Mouse (Mus musculus) frontal cortex, adult 2 months (tissue): ENCODE data around the gene Kdm4a. TPM values are rescaled to one million over a fixed set of nuclear protein-coding genes. Genes with fewer than 3 reads are reported as not detected.

ENCODE experiments used
- DNase-seq, 2 experiments: peaks; one replicate each; pipeline ENCODE4 v3.0.0; 2022; ENCODE audit warnings: low spot score in 1 of 2; ENCODE audit errors: extremely low spot score in 1 of 2
- polyA plus RNA-seq: library from polyadenylated mRNA; depleted of rRNA; stranded (reverse); fragments of >200 nt; gene quantifications from 2 replicates; pipeline ENCODE4 v1.2.3, GENCODE M21; 2012

The Kdm4a gene
- polyA plus RNA-seq, 1 experiment = 50.0 TPM

DNA sequence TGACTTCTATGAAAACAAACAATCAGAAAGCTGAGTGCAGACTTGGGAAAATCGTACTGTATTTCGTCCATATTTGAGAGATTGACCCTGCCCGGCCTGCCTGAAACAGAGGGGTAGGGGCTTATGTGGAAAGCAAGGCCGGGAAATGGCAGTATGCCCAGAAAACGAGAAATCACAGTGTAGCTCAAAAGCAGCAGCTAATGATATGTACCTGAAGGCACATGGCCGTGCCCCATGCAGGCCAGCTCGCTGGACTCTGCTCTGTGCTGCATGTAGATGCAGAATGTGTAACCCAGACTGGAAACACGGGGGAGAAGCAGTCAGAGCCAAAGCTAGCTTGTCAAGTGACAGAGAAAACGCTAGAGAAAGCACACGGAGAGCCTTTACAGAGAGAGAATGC lies 57.8 kb downstream of the Kdm4a start:
- no peak for DNase-seq

DNA sequence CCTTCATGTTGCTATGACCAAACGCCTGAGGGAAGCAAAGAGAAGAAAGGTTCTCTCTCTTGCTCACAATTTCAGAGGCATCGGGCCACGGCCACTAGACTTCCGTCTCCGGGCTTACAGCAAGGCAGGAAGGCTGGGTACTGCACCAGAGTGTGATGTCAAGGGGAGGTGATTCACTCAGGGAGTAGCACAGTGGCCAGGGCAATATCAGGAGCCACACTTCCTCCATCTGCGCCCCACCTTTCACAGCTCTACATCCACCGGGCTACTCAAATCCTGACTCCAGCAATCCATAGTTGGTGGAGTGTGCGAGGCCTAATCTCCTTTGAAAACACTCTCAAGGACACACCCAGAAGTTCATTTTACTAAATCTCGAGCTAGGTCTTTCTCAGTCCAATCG lies 62.3 kb downstream of the Kdm4a start:
- no peak for DNase-seq

DNA sequence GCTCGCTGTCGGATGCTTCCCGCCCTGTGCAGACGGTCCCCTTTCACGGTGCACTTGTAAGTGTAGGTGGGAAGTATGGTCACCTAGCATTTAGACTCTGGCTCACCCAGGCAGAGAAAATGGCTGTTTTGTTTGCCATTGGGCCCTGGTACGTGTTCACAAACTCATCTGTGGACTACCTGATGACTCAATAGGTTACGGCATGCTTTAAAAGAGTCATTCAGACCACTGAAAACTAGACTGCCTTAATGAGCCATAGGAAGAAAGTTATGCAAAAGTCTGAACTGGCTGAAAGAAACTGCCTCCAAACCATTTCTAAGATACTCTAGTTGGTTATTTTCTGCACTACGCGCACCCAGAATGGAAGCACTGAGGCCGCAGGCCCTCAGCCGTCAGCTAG lies 63.7 kb downstream of the Kdm4a start:
- no peak for DNase-seq

DNA sequence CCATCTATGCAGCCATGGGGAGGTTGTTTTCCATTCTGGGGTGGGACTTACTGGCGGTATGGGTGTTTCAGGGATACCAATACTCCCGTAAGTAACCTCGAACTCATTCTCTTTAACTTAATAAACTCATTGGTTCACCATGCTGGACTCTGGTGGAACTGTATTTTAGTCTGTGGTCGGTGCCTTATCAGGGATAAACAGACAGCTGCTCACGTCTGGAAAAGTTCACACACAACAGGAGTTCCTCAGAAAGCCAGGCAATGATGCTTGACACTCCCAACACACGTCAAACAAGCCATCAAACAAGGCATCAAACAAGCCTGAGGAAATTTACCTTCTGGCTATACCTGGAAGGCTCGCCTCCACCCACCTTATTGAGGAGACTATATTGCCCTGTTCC lies 64.7 kb downstream of the Kdm4a start:
- no peak for DNase-seq

DNA sequence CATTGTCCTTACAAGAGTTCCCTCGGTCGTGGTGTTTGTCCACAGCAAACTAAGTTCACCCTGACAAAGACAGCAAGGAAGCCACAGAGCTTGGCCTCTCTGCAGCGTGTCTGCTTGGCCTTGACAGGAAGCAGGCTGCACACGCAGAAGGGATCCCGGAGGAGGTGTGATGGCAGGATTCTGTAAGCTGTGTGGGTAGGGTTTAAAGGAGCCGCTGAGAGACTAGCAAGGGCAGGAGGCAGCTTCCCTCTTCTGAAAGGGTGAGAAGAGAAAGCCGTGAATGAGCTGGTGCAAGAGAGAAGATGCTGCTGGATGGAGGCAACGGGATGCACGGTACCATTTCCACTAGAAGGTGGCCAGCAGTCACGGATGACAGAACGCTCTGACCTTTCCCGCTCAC lies 67.2 kb downstream of the Kdm4a start:
- peak in 1 of 2 experiments; percentile 56 for DNase-seq

DNA sequence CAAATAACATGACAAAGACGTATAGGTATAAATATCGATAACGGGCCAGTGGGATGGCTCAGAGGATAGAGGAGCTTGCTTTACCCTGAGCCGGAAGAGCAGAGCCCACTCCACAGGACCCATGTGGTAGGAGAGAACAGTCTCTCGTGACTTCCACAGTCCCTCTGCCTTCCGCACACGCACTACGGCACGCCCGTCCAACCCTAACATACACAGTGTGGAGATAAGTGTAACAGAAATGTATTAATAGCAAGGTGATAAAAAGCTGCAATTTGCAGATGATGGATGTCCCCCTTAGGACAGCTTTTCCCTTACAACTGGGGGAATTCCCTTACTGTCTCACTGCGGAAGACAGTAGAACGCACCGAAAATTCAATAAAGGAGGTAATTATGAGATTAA lies 70.2 kb downstream of the Kdm4a start:
- DNase-seq = no peak

DNA sequence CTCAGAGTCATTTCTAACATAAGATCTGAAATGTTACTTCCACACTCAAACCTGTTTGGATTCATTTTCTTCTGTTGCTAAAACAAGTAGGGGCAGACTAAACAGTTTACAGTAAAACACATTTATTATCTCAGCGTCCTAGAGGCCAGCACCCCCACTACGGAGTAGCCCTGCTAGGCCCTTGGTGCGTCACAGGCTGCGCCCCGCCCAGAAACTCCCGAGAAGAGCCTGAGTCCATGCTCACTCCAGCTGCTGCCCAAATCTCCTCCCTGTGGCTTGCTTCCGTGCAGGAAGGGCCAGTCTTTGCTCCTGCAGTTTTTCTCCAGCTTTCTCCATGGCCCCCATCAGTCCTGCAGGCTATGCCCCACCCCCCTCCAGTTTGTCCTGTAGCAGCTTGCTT lies 71.1 kb downstream of the Kdm4a start:
- DNase-seq = no peak

DNA sequence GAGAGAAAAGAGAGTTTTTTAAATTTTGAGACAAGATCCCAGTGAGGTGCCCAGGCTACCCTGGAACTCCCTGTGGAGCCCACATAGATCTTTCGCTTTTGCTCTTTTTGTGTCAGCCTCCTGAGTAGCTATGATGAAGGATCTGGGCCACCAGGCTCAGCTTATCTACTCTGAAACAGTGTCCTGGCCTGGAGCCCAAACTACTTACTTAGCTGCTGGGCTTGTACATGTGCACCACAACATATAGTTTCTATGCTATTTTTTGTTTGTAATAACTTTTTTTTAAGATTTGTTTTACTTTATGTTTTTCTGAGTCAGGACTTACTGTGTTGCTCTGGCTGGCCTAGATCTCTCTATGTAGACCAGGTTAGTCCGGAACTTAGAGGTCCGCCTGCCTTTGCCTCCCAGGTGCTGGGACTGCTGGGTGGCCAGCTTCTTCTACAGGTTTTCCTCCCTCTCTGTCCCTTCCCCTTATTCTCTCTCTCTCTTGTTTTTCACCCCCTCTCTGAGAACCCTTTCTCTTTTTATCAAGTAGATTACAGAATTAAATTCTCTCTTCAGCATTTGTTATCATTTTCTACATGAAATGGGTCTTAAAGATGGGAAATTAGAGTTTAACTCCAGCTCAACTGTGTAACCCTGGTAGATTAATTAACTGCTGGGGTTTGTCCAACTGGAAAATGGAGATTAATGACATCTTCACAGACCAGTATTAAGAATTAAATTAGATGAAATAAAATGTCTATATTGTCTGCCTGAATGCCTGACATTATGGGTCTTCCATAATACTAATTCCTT lies 74.4 kb downstream of the Kdm4a start:
- no peak for DNase-seq

DNA sequence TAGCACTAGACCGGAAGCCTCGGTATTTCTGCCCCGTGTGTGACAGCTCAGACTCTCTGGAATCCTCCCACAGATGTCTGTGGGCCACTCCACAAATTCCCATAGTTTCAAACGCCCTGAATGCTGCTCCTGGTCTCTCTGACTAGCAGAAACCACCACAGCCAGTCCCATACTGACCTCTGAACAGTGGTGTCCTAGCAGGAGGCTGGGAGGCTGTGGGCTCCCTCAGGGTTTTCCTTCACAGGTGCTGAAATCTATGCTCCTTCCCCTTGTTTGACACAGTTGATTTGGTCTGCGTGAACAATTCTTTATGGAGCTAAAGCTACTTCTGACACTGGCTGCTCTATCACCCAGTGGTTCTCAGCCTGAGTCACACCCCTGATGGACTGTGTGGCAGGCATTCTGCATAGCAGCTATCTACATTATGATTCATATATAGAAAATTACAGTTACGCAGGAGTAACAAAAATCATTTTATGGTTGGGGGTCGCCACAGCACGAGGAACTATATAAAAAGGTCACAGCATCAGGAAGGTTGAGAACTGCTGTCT lies 76.5 kb downstream of the Kdm4a start:
- no peak for DNase-seq

DNA sequence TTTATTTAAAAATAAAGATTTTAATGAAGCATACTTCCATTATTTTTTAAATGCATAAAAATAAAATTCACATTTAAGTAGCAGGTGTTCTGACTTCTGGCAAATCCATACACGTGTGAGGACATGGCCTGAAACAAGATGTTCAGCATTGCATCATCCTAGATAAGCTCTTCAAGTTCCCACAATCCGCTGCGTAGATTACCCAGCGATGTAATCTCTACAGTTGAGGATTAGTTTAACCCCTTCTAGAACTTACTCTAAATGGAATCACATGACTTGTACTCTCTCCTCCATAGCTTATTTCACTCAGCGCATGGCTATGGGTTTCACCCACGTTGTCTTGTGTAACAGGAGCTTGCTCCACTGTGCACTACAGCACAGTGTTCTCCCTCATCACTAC lies 78.3 kb downstream of the Kdm4a start:
- DNase-seq = no peak

DNA sequence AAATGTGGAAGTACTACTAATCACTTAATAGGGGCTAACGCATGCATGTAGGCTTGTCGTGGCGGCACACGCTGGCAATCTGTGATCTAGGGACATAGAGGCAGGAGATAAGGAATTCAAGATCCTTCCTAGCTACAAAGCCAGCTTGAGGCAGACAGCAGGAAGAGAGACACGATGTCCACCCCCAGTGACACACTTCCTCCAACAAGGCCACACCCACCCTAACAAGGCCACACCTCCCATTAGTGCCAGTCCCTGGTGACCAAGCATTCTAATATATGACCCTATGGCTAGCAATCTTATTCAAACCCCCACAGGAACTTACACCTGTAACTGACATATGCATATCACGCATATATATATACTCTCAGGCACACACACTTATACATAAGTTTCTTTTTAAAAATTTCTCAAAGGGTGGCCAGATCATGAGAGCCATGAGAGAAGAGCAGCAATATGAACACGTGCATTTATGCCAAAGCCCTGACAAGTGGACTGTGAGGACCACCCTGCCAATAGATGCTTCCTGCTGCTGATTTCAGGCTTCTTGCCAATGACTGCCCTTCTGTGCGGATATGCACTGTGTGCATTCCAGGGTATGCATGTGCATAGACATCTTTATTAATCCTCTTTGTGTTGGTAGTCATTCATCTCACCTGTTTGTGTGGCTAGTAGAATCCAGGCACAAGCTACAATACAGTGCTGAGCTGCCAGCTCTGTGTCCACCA lies 80.0 kb downstream of the Kdm4a start:
- DNase-seq = no peak

DNA sequence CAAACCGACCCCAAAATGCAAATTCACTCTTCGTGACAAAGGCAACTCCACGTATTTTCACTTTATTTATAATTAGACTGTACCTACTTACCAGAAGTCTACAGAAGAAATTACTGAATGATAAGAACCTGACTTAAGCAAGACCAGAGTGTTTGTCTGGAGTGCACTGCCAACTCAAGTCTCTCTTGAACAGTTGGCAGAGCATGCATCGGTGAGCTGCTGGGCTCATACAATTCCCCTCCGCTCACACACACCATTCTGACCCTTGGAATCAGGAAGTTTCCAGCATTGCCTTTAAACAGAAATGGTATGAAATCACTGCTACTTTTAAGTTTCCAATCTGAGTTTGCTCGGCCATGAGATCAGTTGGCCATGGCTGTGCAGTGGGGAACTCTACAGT lies 81.3 kb downstream of the Kdm4a start:
- DNase-seq = no peak

DNA sequence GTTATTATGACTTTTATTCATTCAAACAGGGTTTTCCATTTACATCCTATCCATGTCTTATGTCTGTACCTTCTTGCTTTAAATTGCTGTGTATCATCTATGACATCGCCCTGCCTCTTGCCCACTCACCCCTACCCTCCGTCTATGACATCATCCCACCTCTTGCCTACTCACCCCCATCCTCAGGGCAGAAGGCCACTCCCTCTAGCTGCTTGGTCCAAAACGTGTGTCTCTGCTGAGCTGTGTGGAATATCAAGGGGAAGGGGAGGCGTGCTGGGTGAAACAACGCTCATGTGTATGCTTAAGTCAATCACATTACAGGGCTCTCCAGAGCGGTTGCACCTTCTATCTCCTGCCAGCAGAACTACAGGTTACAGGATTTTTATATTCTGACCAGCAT lies 83.8 kb downstream of the Kdm4a start:
- no peak for DNase-seq

DNA sequence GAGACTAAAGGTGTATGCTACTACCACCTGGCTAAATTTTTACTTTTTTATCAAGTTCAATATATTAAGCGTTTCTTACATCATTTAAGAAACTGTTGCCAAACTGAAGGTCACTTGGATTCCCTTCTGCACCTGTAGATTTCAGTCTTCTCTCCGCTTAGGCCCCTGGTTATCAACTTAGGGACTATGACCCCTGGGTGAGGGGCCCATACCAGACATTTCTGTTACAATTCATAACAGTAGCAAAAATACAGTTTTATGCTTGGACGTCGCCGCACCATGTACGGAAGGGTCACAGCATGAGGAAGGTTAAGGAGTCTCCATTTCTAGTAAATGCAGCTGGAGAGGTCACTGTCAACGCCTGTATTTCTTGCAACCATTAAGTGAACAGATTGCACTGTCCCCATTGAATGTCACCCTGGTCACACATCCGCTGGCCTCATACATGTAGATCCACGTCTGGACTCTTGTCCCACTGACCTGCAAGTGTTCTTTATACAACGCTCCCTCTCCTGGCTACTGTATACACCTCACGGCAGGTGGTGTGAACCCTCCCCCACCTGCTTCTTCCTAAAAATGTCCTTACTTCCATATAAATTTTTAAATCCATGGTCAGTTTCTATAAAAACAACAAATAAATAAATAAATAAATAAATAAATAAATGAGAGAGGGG lies 86.9 kb downstream of the Kdm4a start:
- no peak for DNase-seq

DNA sequence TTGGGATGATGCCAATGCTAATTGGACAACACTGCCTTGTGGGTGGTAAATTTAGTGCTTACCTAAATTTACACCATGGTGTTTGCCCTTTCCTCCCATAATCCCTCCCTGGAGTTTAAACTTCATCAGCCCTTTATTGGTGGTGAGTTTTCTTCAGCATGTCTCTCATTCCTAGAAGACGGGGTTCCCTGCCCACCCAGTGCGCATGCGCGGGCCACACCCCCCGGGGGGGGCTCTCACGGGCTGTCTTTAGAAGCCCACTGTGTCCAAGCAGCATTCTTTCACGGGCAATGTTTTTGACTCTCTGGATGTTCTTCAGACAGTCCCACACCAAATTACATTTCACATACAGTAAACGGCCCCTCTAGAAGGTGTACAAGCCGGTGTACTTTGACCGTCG lies 89.4 kb downstream of the Kdm4a start:
- no peak for DNase-seq

DNA sequence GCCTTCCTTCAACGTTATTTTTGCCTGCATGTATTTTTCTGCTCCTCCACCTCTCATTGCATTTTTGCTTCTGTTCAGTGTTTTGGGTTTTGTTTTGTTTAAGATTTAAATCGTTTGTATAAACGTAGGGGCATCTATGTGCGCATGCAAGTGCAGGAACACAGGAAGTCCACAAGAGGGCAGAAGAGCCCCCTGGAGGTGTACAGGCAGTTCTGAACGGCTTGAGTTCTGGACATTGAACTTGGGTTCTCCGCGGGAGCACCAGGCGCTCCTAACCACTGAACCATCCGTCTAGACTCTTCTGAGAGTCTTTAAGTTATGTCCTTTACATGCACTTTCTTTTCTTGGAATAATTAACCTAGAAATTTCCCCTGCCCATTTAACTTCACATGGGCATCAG lies 89.9 kb downstream of the Kdm4a start:
- DNase-seq = peak in 1 of 2 experiments; percentile 60

DNA sequence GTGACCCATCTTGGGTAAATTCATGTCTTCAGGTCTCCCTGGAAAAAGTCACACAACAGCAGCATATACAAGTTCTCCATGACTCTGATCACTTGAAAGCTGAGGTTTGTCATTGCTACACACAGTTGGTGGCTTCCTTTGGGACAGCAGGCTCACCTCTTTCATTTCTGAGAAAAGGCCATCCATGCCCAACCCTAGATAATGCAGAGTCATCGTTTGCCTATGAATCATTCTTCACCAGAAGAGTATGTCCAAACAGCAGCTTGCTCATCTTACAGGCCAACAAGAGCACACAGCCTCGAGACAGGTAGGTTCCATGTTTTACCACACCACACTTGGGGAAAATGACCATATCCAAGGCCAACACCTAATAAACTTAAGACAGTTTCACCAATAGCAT lies 91.1 kb downstream of the Kdm4a start:
- no peak for DNase-seq
